Mouse (Mus musculus): ENCODE results near the gene Olfr279. TPM values are rescaled to one million over a fixed set of nuclear protein-coding genes. Genes with fewer than 3 reads are reported as not detected.

Gene Olfr279
- total RNA-seq, 1 experiment: 0.04 TPM

DNA sequence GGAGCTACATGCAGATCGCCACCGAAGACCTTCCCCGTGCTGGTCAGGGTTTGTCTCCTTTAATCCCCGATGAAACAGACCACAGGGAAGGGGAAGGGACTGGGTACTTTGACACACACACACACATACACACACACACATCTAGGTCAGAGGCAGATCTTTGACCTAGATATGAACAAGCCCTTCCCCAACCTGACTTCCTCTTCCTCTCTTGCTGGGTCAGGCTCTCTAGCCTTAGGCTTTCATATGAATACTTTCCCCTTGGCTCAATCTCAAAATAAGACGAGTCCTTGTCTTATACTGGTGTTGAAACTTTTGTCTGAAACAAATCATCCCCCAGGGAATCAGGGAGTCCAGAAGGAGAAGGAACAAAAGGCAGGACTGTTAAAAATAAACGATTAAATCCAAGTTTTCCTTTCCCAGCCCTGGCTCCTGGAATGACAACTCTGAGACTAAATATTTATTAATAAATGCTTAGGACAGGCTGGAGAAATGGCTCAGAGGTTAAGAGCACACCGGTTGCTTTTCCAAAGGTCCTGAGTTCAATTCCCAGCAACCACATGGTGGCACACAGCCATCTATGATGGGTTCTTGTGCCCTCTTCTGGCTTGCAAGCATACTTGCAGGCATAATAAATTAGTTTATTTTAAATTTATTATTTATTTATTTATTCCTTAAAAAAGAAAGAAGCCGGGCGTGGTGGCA lies 14.2 kb downstream of the Olfr279 start:
- Histone ChIP-seq H3K9ac (ENCODE audit: insufficient read depth, low read depth, low read length, poor library complexity, severe bottlenecking) (no peak overlapping the region), H3K4me3 (ENCODE audit: insufficient read depth in 1 of 2, low read depth in 1 of 2, low read length in 2 of 2, poor library complexity in 1 of 2, severe bottlenecking in 1 of 2) (no peak overlapping the region), H3K27ac (ENCODE audit: insufficient read depth, low read depth, low read length, poor library complexity, severe bottlenecking) (no peak overlapping the region), H3K4me1 (ENCODE audit: control insufficient read depth in 2 of 2, insufficient read depth in 2 of 2, low read length in 2 of 2, poor library complexity in 1 of 2) (peaks cover 0 to 8% of the 10 kb centered on the region in 2 experiments; a peak in 1 of 4 replicates), H3K9me3 (ENCODE audit: control insufficient read depth, insufficient read depth, low read depth, low read length) (no peaks in the 10 kb centered on the region), H3K36me3 (ENCODE audit: control insufficient read depth, insufficient read depth, low read length, poor library complexity, severe bottlenecking) (no peaks in the 10 kb centered on the region)
- no peak for DNase-seq (ENCODE audit: low read depth, low spot score)
- TF ChIP-seq MAFK (IDR thresholded peaks at IDR 0.05; ENCODE audit: insufficient read depth, low read depth, low read length): no peak
- TF ChIP-seq HCFC1 (IDR thresholded peaks at IDR 0.05; ENCODE audit: borderline replicate concordance, insufficient read depth, low read length): no peak
- TF ChIP-seq CHD2 (IDR thresholded peaks at IDR 0.05; ENCODE audit: low read depth, low read length): no peak
- no peak for TF ChIP-seq ZNF384 (IDR thresholded peaks at IDR 0.05; ENCODE audit: low read depth, low read length)
- TF ChIP-seq ZC3H11A (IDR thresholded peaks at IDR 0.05; ENCODE audit: borderline replicate concordance, low read depth, low read length): no peak
- in situ Hi-C loops (cut with MboI; ENCODE audit: low sequenced_read_pairs in 2 of 2, unreplicated experiment in 2 of 2): no loop called here

DNA sequence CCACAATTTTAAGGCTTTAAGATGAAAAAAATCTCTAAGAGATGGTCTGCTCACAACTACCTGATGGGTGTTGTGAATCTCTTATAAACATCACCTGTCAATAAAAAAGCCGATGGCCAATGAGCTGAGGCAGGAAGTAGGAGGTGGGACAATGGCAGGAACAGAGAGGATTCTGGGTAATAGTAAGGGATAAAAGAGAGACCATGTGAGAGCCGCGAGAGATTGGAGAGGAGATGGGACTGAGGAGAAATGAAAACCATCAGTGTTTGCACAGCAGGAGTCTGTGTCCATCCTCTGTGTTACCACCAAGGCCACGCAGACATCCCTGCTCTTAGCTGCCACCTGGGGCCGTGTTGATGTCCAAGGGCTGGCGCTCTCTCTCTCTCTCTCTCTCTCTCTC lies 15.1 kb downstream of the Olfr279 start:
- Histone ChIP-seq H3K27ac (ENCODE audit: insufficient read depth, low read depth, low read length, poor library complexity, severe bottlenecking) (no peak overlapping the region), H3K4me3 (ENCODE audit: insufficient read depth in 1 of 2, low read depth in 1 of 2, low read length in 2 of 2, poor library complexity in 1 of 2, severe bottlenecking in 1 of 2) (peak overlapping the region; percentile 25 to 29; a peak in 3 of 4 replicates), H3K9me3 (ENCODE audit: control insufficient read depth, insufficient read depth, low read depth, low read length) (no peaks in the 10 kb centered on the region), H3K9ac (ENCODE audit: insufficient read depth, low read depth, low read length, poor library complexity, severe bottlenecking) (peak overlapping the region; percentile 76), H3K4me1 (ENCODE audit: control insufficient read depth in 2 of 2, insufficient read depth in 2 of 2, low read length in 2 of 2, poor library complexity in 1 of 2) (peaks cover 0 to 8% of the 10 kb centered on the region in 2 experiments; a peak in 1 of 4 replicates), H3K36me3 (ENCODE audit: control insufficient read depth, insufficient read depth, low read length, poor library complexity, severe bottlenecking) (no peaks in the 10 kb centered on the region)
- DNase-seq (ENCODE audit: low read depth, low spot score): no peak
- in situ Hi-C loops (cut with MboI; ENCODE audit: low sequenced_read_pairs in 2 of 2, unreplicated experiment in 2 of 2): no loop called here
- TF ChIP-seq CHD2 (IDR thresholded peaks at IDR 0.05; ENCODE audit: low read depth, low read length): no peak
- no peak for TF ChIP-seq ZNF384 (IDR thresholded peaks at IDR 0.05; ENCODE audit: low read depth, low read length)
- TF ChIP-seq ZC3H11A (IDR thresholded peaks at IDR 0.05; ENCODE audit: borderline replicate concordance, low read depth, low read length): no peak
- TF ChIP-seq MAFK (IDR thresholded peaks at IDR 0.05; ENCODE audit: insufficient read depth, low read depth, low read length): no peak
- no peak for TF ChIP-seq HCFC1 (IDR thresholded peaks at IDR 0.05; ENCODE audit: borderline replicate concordance, insufficient read depth, low read length)

DNA sequence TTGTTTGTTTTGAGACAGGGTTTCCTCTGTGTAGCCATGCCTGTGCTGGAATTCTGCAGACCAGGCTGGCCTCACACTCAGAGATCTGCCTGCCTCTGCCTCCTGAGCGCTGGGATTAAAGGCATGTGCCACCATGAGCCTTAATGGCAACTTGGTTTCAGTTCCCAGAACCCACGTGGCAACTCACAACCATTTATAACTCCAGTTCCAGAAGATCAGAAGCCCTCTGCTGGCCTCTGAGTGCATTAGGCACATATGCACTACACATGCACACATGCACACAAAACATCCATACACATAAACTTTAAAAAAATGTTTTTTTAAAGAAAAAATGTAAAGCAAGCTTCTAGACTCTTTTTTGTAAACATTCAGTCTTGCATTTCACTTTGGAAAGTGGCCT lies 17.2 kb downstream of the Olfr279 start:
- in situ Hi-C loops (cut with MboI; ENCODE audit: low sequenced_read_pairs in 2 of 2, unreplicated experiment in 2 of 2): no loop called here
- H3K4me3 ChIP-seq (ENCODE audit: insufficient read depth in 1 of 2, low read depth in 1 of 2, low read length in 2 of 2, poor library complexity in 1 of 2, severe bottlenecking in 1 of 2): no peak overlapping the region
- TF ChIP-seq MAFK (IDR thresholded peaks at IDR 0.05; ENCODE audit: insufficient read depth, low read depth, low read length) (no peak), ZNF384 (IDR thresholded peaks at IDR 0.05; ENCODE audit: low read depth, low read length) (no peak), CHD2 (IDR thresholded peaks at IDR 0.05; ENCODE audit: low read depth, low read length) (no peak), ZC3H11A (IDR thresholded peaks at IDR 0.05; ENCODE audit: borderline replicate concordance, low read depth, low read length) (no peak), HCFC1 (IDR thresholded peaks at IDR 0.05; ENCODE audit: borderline replicate concordance, insufficient read depth, low read length) (no peak)
- H3K9ac ChIP-seq (ENCODE audit: insufficient read depth, low read depth, low read length, poor library complexity, severe bottlenecking): no peak overlapping the region
- no peak overlapping the region for H3K27ac ChIP-seq (ENCODE audit: insufficient read depth, low read depth, low read length, poor library complexity, severe bottlenecking)
- no peaks in the 10 kb centered on the region for H3K9me3 ChIP-seq (ENCODE audit: control insufficient read depth, insufficient read depth, low read depth, low read length)
- H3K4me1 ChIP-seq (ENCODE audit: control insufficient read depth in 2 of 2, insufficient read depth in 2 of 2, low read length in 2 of 2, poor library complexity in 1 of 2): peaks cover 0 to 8% of the 10 kb centered on the region in 2 experiments; a peak in 1 of 4 replicates
- DNase-seq (ENCODE audit: low read depth, low spot score): no peak
- H3K36me3 ChIP-seq (ENCODE audit: control insufficient read depth, insufficient read depth, low read length, poor library complexity, severe bottlenecking): no peaks in the 10 kb centered on the region

DNA sequence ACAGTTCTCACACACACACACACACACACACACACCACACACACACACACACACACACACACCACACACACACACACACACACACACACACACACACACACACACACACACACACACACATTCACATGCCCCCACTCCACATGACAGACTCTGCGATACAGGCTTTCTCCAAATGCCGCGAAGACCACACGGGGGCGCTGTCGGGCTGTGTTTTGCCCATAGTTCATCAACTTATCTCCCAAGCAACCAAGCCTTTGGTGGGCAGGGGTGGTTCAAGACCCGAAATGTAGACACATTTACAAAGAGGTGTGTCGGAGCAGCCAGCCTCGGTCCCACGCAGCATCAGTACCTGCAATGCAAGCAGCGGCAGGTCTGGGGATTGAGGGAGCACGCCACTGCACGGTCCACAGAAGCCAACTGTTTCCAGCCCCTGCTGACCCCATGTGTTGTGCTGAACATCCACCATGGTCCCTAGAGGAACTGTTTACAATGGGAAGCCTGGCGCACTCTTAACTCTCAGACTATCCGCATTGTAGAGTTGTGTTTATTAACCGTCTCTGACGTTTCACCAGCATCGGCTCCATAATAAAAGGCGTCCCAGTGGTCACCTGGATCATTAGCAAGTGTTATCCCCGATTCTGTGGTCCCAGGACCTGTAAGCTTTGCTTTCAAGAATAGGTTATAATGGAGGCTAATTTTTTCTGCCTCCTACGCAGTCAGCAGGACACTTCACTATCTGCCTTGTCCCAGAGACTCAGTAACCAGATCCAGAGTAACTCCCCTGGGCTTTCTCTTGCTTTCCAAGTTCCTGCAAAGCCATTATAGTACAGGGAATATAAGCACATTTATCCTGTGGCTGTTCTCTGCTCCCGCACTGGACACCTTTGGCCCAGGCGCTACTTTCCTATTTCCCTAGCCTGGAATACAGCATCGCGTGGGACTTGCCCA lies 18.5 kb downstream of the Olfr279 start:
- peak overlapping the region; percentile 45 to 50 for H3K4me3 ChIP-seq (ENCODE audit: insufficient read depth in 1 of 2, low read depth in 1 of 2, low read length in 2 of 2, poor library complexity in 1 of 2, severe bottlenecking in 1 of 2)
- H3K4me1 ChIP-seq (ENCODE audit: control insufficient read depth in 2 of 2, insufficient read depth in 2 of 2, low read length in 2 of 2, poor library complexity in 1 of 2): peaks cover 0 to 8% of the 10 kb centered on the region in 2 experiments; a peak in 1 of 4 replicates
- TF ChIP-seq MAFK (IDR thresholded peaks at IDR 0.05; ENCODE audit: insufficient read depth, low read depth, low read length) (no peak), ZNF384 (IDR thresholded peaks at IDR 0.05; ENCODE audit: low read depth, low read length) (no peak), HCFC1 (IDR thresholded peaks at IDR 0.05; ENCODE audit: borderline replicate concordance, insufficient read depth, low read length) (no peak), CHD2 (IDR thresholded peaks at IDR 0.05; ENCODE audit: low read depth, low read length) (no peak), ZC3H11A (IDR thresholded peaks at IDR 0.05; ENCODE audit: borderline replicate concordance, low read depth, low read length) (peak; percentile 20; the same call in 1 of the 2 replicates)
- no peaks in the 10 kb centered on the region for H3K9me3 ChIP-seq (ENCODE audit: control insufficient read depth, insufficient read depth, low read depth, low read length)
- no peak overlapping the region for H3K27ac ChIP-seq (ENCODE audit: insufficient read depth, low read depth, low read length, poor library complexity, severe bottlenecking)
- DNase-seq (ENCODE audit: low read depth, low spot score): peak; percentile 86
- no peaks in the 10 kb centered on the region for H3K36me3 ChIP-seq (ENCODE audit: control insufficient read depth, insufficient read depth, low read length, poor library complexity, severe bottlenecking)
- peak overlapping the region; percentile 64; the same call in 1 of the 2 replicates for H3K9ac ChIP-seq (ENCODE audit: insufficient read depth, low read depth, low read length, poor library complexity, severe bottlenecking)
- in situ Hi-C loops (cut with MboI; ENCODE audit: low sequenced_read_pairs in 2 of 2, unreplicated experiment in 2 of 2): no loop called here

Data from ES-E14 (cell line).